ENCODE assay signal across 25 mouse cellular contexts in genomic region chr3:100796571-100796970, GRCm38 (mm10). TPM values are rescaled to one million over a fixed set of nuclear protein-coding genes. Genes with fewer than 3 reads are reported as not detected.
DNase-seq lines count a peak whose midpoint lies in the region.
"Had no signal": no experiment of that assay in that cellular context is flagged by ENCODE, and none has a peak within 500 bp of the region (broad histone marks: within the 10 kb centered on the region; RNA-seq: fewer than 3 reads in every experiment).

No protein-coding gene starts in this region.

- peak; percentile 59 to 64 for DNase-seq in kidney, postnatal 4 days
- no peak for DNase-seq in kidney, adult 18-20 months
- DNase-seq in thymus, postnatal 14 days, result peak; percentile 44
- no peak for DNase-seq in thymus, postnatal 0 days (ENCODE audit: low spot score)
- DNase-seq in ovary, postnatal 14 days (ENCODE audit: low spot score), result peak; percentile 25
- DNase-seq in urinary bladder, postnatal 14 days (ENCODE audit: low spot score), result no peak
- no peak for DNase-seq in cerebellum, postnatal 10 days
- DNase-seq: adrenal gland, postnatal 14 days; cerebellum, adult 18-20 months; cerebellum, postnatal 14 days; gastrocnemius, adult 2 months; gastrocnemius, postnatal 36 days; heart, adult 2 months; lung, embryonic 14.5 days; lung, postnatal 14 days; retina, postnatal 1 day; right cerebral cortex, postnatal 14 days had no signal

RNA-seq across cellular contexts. Expression of gene Vtcn1, which starts 28.7 kb away (rescaled TPM):
- 0.10 TPM in 2 replicates for polyA plus RNA-seq in thymus, postnatal 0 days (2015; fragmentation: Nextera tagmentation; extraction: Ambion mirVana)
- polyA plus RNA-seq: CD4-positive, CD25-positive, alpha-beta regulatory T cell, adult 4 months; forebrain, embryonic 13.5 days; hindbrain, embryonic 14.5 days; limb, embryonic 12.5 days; liver, embryonic 15.5 days; midbrain, embryonic 15.5 days; neural tube, embryonic 11.5 days; small intestine, adult 2 months had no signal

Comparison
In these comparisons a context has a peak if more than half of its experiments do, and no peak if none do; other contexts are left out.
1. DNase-seq: peak in kidney, postnatal 4 days (2 of 2), thymus, postnatal 14 days (single experiment) and ovary, postnatal 14 days (single experiment); none in kidney, adult 18-20 months (single experiment), thymus, postnatal 0 days (single experiment), urinary bladder, postnatal 14 days (single experiment) and cerebellum, postnatal 10 days (0 of 2).